Mouse (Mus musculus): ENCODE results near the gene Nek7. TPM values are rescaled to one million over a fixed set of nuclear protein-coding genes. Genes with fewer than 3 reads are reported as not detected.

Nek7 gene
- polyA plus RNA-seq, 1 experiment from 2014 or later: 22.2 TPM

DNA sequence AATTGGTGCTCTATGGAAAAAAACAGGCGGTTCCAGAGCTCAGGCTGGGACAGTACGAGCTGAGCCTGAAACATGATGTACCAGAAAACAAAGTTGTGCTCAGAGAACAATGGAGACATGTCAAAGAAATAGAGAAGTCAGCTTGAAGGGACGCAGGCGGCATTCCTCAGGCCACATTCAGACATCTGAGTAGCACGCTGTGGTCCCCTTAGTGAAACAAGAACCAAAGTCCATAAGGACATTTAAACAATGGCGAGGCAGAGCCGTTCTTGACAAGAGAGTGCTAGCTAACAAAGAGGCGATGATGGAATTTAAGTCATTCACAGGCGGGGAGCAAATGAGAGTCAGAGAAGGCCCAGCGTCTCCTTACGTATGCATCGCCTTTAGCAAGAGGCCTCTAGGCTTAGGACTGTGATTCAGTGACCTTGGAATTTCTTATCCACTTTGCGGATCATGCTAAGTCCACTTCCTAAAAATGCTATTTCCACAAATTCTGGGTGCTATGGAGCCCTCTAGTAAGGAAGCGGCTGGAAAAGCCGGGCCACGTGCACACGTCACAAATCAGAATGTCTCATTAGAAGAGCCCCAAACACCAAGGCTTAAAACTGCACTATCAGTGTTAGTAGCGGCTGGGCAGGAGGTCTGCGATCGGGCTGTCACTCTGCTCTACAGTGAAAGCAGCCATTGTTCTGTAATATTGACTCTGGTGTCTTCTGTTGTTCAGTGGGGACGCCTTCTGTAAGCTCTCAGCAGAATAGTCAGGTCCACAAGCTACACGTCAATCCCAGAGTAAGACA, 48.2 kb downstream of the Nek7 start:
- 75% methylated on average over 22 of the region's 22 CpGs for WGBS (ENCODE audit: insufficient replicate concordance)
- ATAC-seq: no peak
- DNase-seq: no peak

DNA sequence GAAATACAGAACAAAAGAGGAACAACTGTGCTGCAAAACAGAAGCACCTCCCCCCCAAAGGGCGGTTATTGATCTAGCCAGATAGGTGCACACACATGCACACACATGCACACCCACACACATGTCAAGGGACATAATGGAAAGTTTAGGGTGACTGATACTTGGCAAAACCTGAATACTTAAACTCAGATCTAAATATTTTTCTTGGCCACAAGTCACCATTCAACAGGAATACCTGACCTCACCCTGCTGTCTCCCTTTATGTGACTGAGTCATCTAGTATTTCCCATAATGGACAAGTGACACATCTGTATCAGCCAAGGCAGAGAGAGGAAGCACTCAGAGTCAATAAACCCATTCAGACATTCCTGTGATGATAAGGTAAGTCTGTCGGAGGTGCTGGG, 48.9 kb downstream of the Nek7 start:
- TF ChIP-seq EP300 (IDR thresholded peaks at IDR 0.05; ENCODE audit: low read depth) (no peak), CTCF (IDR thresholded peaks at IDR 0.05; ENCODE audit: low read depth) (no peak)
- Histone ChIP-seq H3K4me3 (ENCODE audit: low read depth, low read length) (no peak overlapping the region), H3K9ac (replicated peaks) (no peak overlapping the region), H3K4me1 (ENCODE audit: insufficient read depth) (peaks cover 12% of the 10 kb centered on the region), H3K27ac (ENCODE audit: low read depth) (no peak overlapping the region), H3K27me3 (ENCODE audit: insufficient read depth, low read length) (no peaks in the 10 kb centered on the region), H3K9me3 (ENCODE audit: low read length) (no peaks in the 10 kb centered on the region), H3K36me3 (replicated peaks; ENCODE audit: insufficient read depth, low read length) (no peaks in the 10 kb centered on the region), H3K4me2 (ENCODE audit: low read depth, low read length) (no peak overlapping the region)
- ATAC-seq: no peak
- DNase-seq: no peak
- 58% methylated on average over 2 of the region's 2 CpGs for WGBS (ENCODE audit: insufficient replicate concordance)

More for the DNA sequence above, 48.2 kb downstream of the Nek7 start:
- no peak overlapping the region for H3K4me3 ChIP-seq (ENCODE audit: low read depth, low read length)
- no peak overlapping the region for H3K4me2 ChIP-seq (ENCODE audit: low read depth, low read length)
- no peak for TF ChIP-seq EP300 (IDR thresholded peaks at IDR 0.05; ENCODE audit: low read depth)
- TF ChIP-seq CTCF (IDR thresholded peaks at IDR 0.05; ENCODE audit: low read depth): no peak
- H3K27me3 ChIP-seq (ENCODE audit: insufficient read depth, low read length): no peaks in the 10 kb centered on the region
- H3K9me3 ChIP-seq (ENCODE audit: low read length): no peaks in the 10 kb centered on the region
- H3K27ac ChIP-seq (ENCODE audit: low read depth): no peak overlapping the region
- no peak overlapping the region for H3K9ac ChIP-seq (replicated peaks)
- H3K36me3 ChIP-seq (replicated peaks; ENCODE audit: insufficient read depth, low read length): no peaks in the 10 kb centered on the region
- H3K4me1 ChIP-seq (ENCODE audit: insufficient read depth): peaks cover 12% of the 10 kb centered on the region

DNA sequence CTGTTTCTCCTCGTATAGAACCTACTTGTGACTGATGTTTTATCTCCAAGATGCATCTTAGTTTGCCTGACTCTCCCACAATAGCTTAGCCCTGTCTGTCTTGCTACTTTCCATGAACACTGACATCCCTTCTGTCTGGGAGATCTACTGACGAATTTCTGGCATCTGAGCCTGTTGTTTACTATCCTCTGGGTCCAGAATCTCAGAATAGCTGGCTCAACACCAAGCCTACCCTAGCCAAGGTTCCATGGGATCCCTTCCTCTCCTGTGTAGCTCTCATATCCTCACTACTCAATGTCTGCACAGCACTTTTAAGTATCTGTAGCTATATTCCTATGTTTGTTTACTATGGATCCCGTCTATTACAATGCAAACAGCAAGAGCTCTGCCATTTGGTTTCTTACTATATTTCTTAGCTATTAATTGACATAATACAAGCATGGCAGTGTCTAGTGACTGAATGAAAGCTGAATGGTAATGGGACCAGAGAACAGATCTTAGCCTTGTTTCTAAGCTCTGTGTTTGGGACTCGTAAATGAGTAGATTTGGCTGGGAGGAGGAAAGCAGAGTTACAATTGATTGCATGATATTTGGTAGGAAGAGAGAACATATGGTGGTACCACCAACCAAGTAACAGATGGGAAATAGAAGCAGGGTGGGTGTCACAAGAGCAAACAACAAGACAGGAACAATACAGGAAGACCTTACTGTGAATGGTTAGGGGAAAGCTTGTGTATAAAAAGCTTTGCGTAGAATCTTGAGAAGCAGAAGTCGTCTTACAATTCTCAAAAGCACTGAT, 51.3 kb downstream of the Nek7 start:
- TF ChIP-seq EP300 (IDR thresholded peaks at IDR 0.05; ENCODE audit: low read depth) (no peak), CTCF (IDR thresholded peaks at IDR 0.05; ENCODE audit: low read depth) (no peak)
- DNase-seq (no peak), ATAC-seq (no peak)
- H3K27ac ChIP-seq (ENCODE audit: low read depth): no peak overlapping the region
- H3K4me2 ChIP-seq (ENCODE audit: low read depth, low read length): no peak overlapping the region
- WGBS (ENCODE audit: insufficient replicate concordance): 76% methylated on average over 6 of the region's 6 CpGs
- H3K27me3 ChIP-seq (ENCODE audit: insufficient read depth, low read length): no peaks in the 10 kb centered on the region
- H3K36me3 ChIP-seq (replicated peaks; ENCODE audit: insufficient read depth, low read length): no peaks in the 10 kb centered on the region
- H3K4me3 ChIP-seq (ENCODE audit: low read depth, low read length): no peak overlapping the region
- H3K4me1 ChIP-seq (ENCODE audit: insufficient read depth): peaks cover 12% of the 10 kb centered on the region
- no peaks in the 10 kb centered on the region for H3K9me3 ChIP-seq (ENCODE audit: low read length)
- no peak overlapping the region for H3K9ac ChIP-seq (replicated peaks)

DNA sequence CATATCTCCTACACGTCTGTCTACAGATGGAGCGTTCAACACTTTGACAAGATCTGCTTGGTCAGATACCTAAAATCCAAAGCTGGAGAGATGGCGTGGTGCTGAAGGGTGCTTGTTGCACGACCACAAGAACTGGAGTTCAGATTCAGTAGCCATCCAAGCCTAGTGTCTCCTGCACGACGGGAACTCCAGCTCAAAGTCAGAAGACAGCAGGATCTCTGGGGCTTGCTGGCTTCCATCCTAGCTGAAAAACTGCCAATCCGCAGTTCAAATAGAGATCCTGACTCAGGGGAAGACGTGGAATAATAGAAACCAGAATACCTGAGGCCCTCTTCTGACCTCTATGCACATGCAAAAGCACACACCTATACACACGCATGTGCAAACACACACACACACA, 52.0 kb downstream of the Nek7 start:
- DNase-seq (no peak), ATAC-seq (no peak)
- no peaks in the 10 kb centered on the region for H3K9me3 ChIP-seq (ENCODE audit: low read length)
- peaks cover 12% of the 10 kb centered on the region for H3K4me1 ChIP-seq (ENCODE audit: insufficient read depth)
- H3K36me3 ChIP-seq (replicated peaks; ENCODE audit: insufficient read depth, low read length): no peaks in the 10 kb centered on the region
- H3K4me2 ChIP-seq (ENCODE audit: low read depth, low read length): no peak overlapping the region
- H3K27ac ChIP-seq (ENCODE audit: low read depth): no peak overlapping the region
- H3K4me3 ChIP-seq (ENCODE audit: low read depth, low read length): no peak overlapping the region
- TF ChIP-seq EP300 (IDR thresholded peaks at IDR 0.05; ENCODE audit: low read depth) (no peak), CTCF (IDR thresholded peaks at IDR 0.05; ENCODE audit: low read depth) (no peak)
- H3K9ac ChIP-seq (replicated peaks): no peak overlapping the region
- H3K27me3 ChIP-seq (ENCODE audit: insufficient read depth, low read length): no peaks in the 10 kb centered on the region
- WGBS (ENCODE audit: insufficient replicate concordance): 87% methylated on average over 9 of the region's 9 CpGs

DNA sequence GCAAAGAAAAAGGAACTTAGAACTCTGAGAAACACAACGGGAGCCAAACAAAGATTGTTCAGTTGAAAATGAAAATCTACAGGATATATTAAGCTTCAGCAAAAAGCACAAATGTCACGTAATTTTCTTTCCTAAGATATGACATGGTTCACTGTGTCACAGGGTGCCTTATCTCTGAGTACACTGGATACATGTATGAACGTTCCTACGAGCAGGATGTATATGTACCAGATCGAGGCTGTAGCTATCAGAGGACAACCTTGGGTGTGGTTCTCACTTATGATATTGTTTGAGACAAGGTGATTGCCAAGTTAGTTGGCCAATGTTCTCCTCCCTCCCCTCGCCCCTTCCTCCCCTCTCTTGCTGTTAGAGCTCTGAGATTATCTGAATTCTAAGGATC, 55.3 kb downstream of the Nek7 start:
- Histone ChIP-seq H3K27me3 (ENCODE audit: insufficient read depth, low read length) (no peaks in the 10 kb centered on the region), H3K9ac (replicated peaks) (no peak overlapping the region), H3K4me1 (ENCODE audit: insufficient read depth) (0 out of 2 replicates have a peak, but pooled peaks cover 2% of the 10 kb centered on the region), H3K4me2 (ENCODE audit: low read depth, low read length) (no peak overlapping the region), H3K4me3 (ENCODE audit: low read depth, low read length) (no peak overlapping the region), H3K27ac (ENCODE audit: low read depth) (no peak overlapping the region), H3K36me3 (replicated peaks; ENCODE audit: insufficient read depth, low read length) (peaks cover 10% of the 10 kb centered on the region; the same call in 1 of the 2 replicates), H3K9me3 (ENCODE audit: low read length) (no peaks in the 10 kb centered on the region)
- no peak for DNase-seq
- no peak; the same call in 1 of the 2 replicates for ATAC-seq
- no peak for TF ChIP-seq EP300 (IDR thresholded peaks at IDR 0.05; ENCODE audit: low read depth)
- no peak for TF ChIP-seq CTCF (IDR thresholded peaks at IDR 0.05; ENCODE audit: low read depth)
- WGBS (ENCODE audit: insufficient replicate concordance): 59% methylated on average over 6 of the region's 6 CpGs

DNA sequence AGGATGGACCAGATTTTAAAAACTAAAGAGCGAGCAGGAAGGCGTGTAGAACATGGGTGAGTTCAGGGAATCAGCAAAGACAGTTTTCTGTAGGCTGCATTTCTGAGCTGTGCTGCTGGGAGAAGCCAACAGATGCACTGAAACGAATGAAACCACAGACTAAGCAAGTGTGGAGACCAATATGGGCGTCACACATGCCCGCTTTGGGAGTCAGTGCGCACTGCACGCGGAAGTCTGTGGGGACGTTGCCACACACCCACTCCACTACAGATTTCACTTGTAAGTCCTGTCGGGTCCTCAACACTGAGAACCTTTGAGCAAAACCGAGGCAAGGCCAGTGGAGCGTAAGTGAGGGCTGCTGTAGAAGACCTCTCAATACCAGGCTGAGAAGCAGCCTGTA, 59.2 kb downstream of the Nek7 start:
- no peaks in the 10 kb centered on the region for H3K4me1 ChIP-seq (ENCODE audit: insufficient read depth)
- TF ChIP-seq EP300 (IDR thresholded peaks at IDR 0.05; ENCODE audit: low read depth): no peak
- TF ChIP-seq CTCF (IDR thresholded peaks at IDR 0.05; ENCODE audit: low read depth): no peak
- H3K36me3 ChIP-seq (replicated peaks; ENCODE audit: insufficient read depth, low read length): peaks cover 17% of the 10 kb centered on the region
- H3K27ac ChIP-seq (ENCODE audit: low read depth): no peak overlapping the region
- no peak overlapping the region for H3K4me2 ChIP-seq (ENCODE audit: low read depth, low read length)
- H3K9me3 ChIP-seq (ENCODE audit: low read length): no peaks in the 10 kb centered on the region
- no peak overlapping the region for H3K9ac ChIP-seq (replicated peaks)
- DNase-seq: no peak
- no peak overlapping the region for H3K4me3 ChIP-seq (ENCODE audit: low read depth, low read length)
- no peak for ATAC-seq
- H3K27me3 ChIP-seq (ENCODE audit: insufficient read depth, low read length): no peaks in the 10 kb centered on the region
- WGBS (ENCODE audit: insufficient replicate concordance): 86% methylated on average over 12 of the region's 12 CpGs

Data from liver, postnatal 0 days (tissue).